Mouse (Mus musculus) kidney, embryonic 16.5 days (tissue): ENCODE results near the gene Klrb1c. TPM values are rescaled to one million over a fixed set of nuclear protein-coding genes. Genes with fewer than 3 reads are reported as not detected.
"Not testable (repeated sequence)": the region's sequence is repeated elsewhere in the genome, so short reads cannot be mapped to it uniquely, and the experiment has no call there.

Experiments
- ATAC-seq: fragments of 200-750 bp; cut with Nextera tagmentation; 2 replicates; pipeline ENCODE4 v1.8.0; 2017; ENCODE audit warnings: moderate TSS enrichment; ENCODE audit not compliant: low FRiP score, low TSS enrichment
- H3K27ac ChIP-seq: fragments of 300-500 bp; sonication (generic); 2 replicates; pipeline ENCODE4 v1.5.1; 2014; ENCODE audit warnings: low read length
- H3K27me3 ChIP-seq: fragments of 300-500 bp; sonication (generic); 2 replicates; pipeline ENCODE4 v1.6.1; 2014; ENCODE audit warnings: low read length, control low read depth, mixed read lengths; ENCODE audit not compliant: insufficient read depth
- H3K36me3 ChIP-seq: fragments of 300-500 bp; sonication (generic); 2 replicates; pipeline ENCODE4 v1.6.1; 2014; ENCODE audit warnings: low read length, control low read depth, mixed read lengths; ENCODE audit not compliant: insufficient read depth
- H3K4me1 ChIP-seq: fragments of 300-500 bp; sonication (generic); 2 replicates; pipeline ENCODE4 v1.6.1; 2014; ENCODE audit warnings: low read length, control low read depth, mixed read lengths; ENCODE audit not compliant: insufficient read depth
- H3K4me2 ChIP-seq: fragments of 300-500 bp; sonication (generic); replicated peaks from 2 replicates; pipeline ENCODE4 v1.6.1; 2014; ENCODE audit warnings: low read depth, low read length
- H3K4me3 ChIP-seq: fragments of 300-500 bp; sonication (generic); 2 replicates; pipeline ENCODE4 v1.5.1; 2014; ENCODE audit warnings: mild to moderate bottlenecking, low read length
- H3K9ac ChIP-seq: fragments of 300-500 bp; sonication (generic); replicated peaks from 2 replicates; pipeline ENCODE4 v1.6.1; 2014; ENCODE audit warnings: low read length
- H3K9me3 ChIP-seq: fragments of 300-500 bp; sonication (generic); 2 replicates; pipeline ENCODE4 v1.6.1; 2016; ENCODE audit warnings: low read length, control low read depth
- WGBS: fragments of 180-500 bp; shearing (Covaris S2); extraction: QIAGEN DNeasy Blood & Tissue Kit; methylation state at CpG from one replicate; pipeline ENCODE4 v1.1.7; 2014; 5-methylcytosine and 5-hydroxymethylcytosine counted together
- polyA plus RNA-seq: library from polyadenylated mRNA; unstranded; fragments of >200 nt; fragmentation: Nextera tagmentation; extraction: Ambion mirVana; gene quantifications from 2 replicates; pipeline ENCODE4 v1.2.1, GENCODE M21; 2015

Gene Klrb1c
- polyA plus RNA-seq, 1 experiment from 2014 or later: 0.30 TPM

DNA sequence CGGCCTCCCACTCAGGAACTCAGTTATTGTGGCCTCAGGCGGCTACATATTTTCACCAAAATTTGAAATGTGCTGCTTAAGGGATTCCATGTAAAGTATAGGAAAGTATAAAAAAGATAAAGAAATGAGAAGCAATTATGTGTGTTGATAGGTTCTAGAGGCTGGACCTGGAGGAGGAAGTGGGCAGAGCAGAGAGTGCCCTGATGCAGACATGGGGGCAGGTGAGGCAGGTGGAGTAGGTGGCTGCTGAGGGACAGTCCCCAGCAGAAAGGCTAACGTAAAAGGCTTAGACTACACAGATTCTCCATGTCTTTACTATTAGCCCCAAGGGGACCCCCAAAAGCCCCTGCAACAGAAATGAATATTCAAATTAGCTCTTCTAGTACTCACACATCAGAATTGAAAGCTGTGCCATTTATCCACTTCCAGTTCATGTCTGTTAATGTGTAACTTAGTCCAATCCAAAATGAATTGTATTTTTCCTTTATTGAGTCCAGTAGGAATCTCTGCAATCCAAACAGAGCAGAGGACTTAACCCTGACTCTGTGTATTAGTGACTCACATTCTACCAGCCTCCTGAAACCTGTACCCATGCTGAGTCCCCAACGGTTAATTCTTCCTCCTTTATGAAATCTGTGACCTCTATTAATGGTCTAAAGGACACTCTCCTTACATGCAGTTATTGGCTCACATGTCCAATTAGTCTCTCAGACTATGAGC, 29.2 kb upstream of the Klrb1c start:
- Histone ChIP-seq H3K36me3 (no peaks in the 10 kb centered on the region), H3K4me1 (no peaks in the 10 kb centered on the region), H3K4me2 (no peak overlapping the region), H3K9ac (no peak overlapping the region), H3K9me3 (no peaks in the 10 kb centered on the region), H3K27ac (no peak overlapping the region), H3K27me3 (no peaks in the 10 kb centered on the region), H3K4me3 (no peak overlapping the region)
- 80% methylated on average over 4 of the region's 4 CpGs for WGBS
- no peak for ATAC-seq

DNA sequence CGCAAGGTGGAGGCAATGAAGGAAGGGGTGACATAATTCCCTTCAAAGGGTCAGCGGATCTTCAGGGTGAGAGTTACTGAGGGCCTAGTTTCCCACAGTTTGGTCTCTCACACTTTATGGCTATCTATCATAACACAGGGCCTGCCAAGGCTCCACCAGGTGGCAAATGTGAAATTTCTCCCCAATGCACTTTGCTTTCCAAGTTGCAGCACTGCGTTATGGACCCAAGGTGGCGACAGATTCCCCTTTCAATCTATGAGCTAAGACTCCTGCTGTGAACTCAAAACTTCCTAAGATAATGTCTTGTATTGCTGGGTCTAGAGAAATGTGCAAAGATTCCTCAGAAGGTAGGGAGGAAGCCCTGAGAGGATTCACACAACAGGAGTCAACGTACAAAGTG, 19.5 kb upstream of the Klrb1c start:
- 86% methylated on average over 5 of the region's 5 CpGs for WGBS
- Histone ChIP-seq H3K27me3 (no peaks in the 10 kb centered on the region), H3K9ac (no peak overlapping the region), H3K9me3 (no peaks in the 10 kb centered on the region), H3K36me3 (no peaks in the 10 kb centered on the region), H3K4me3 (no peak overlapping the region), H3K4me1 (no peaks in the 10 kb centered on the region), H3K27ac (no peak overlapping the region), H3K4me2 (no peak overlapping the region)
- no peak for ATAC-seq

GRCm38 (mm10) chr6:128807021-128807420, 18.0 kb upstream of the Klrb1c start:
- Histone ChIP-seq H3K4me2 (no peak overlapping the region), H3K27ac (no peak overlapping the region), H3K36me3 (no peaks in the 10 kb centered on the region), H3K4me3 (no peak overlapping the region), H3K27me3 (no peaks in the 10 kb centered on the region), H3K4me1 (no peaks in the 10 kb centered on the region), H3K9me3 (no peaks in the 10 kb centered on the region), H3K9ac (no peak overlapping the region)
- no peak for ATAC-seq
- WGBS: 77% methylated on average over 3 of the region's 3 CpGs

DNA sequence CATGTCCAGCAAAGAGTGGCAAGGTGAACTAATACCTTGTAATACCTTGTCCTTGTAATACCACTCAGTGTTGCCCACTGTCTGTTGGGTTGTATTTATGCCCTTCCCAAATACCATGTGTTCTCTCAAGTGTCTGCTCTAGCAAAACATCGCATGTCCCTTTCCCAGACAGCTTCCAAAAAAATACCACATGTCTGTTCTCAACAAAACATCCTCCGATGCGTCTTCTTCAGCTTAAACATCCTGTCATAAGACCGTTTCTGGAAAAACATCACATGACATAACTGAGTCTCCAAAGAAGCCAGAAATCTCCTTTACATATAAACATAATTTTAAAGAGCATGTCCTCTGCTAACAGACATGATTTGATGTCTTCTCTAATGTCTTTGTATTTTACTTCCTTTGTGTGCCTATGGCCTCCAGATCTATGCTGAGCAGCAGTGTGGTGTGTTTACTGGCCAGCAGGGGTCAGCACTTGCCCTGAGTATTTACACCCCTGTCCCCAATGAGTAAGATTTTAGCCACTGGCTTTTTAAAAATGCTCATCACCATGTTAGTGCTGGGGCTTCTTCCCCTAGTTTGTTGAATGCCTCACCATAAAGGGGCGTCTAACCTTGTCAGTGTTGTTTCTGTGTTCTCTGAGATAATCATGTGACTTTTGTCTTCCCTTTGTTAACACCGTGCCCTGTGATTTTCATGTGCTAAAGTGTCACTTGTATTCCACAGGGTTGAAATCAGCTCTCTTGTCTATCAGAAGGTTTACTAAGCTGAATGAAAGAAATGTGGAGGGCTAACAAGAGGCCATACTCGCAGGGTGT, 16.0 kb upstream of the Klrb1c start:
- ATAC-seq, H3K4me3 ChIP-seq, H3K9ac ChIP-seq, H3K27me3 ChIP-seq, H3K4me1 ChIP-seq, H3K27ac ChIP-seq, H3K4me2 ChIP-seq, H3K36me3 ChIP-seq, H3K9me3 ChIP-seq: not testable (repeated sequence)
- WGBS: 65% methylated on average over 7 of the region's 7 CpGs

- Histone ChIP-seq H3K27ac (no peak overlapping the region), H3K4me3 (peak overlapping the region; percentile 63), H3K9me3 (no peaks in the 10 kb centered on the region), H3K4me1 (peaks cover 5% of the 10 kb centered on the region), H3K4me2 (peak overlapping the region; percentile 72), H3K27me3 (no peaks in the 10 kb centered on the region), H3K36me3 (no peaks in the 10 kb centered on the region), H3K9ac (peak overlapping the region; percentile 71)
- 6% methylated on average over 26 of the region's 26 CpGs for WGBS
- peak; percentile 96 for ATAC-seq
These were observed 14.2 kb upstream of the Klrb1c start for GRCm38 (mm10) chr6:128802999-128803857.

GRCm38 (mm10) chr6:128802557-128802956, 13.5 kb upstream of the Klrb1c start:
- 11% methylated on average over 10 of the region's 10 CpGs for WGBS
- no peaks in the 10 kb centered on the region for H3K9me3 ChIP-seq
- H3K9ac ChIP-seq: peak overlapping the region; percentile 71
- peak; percentile 44 for ATAC-seq
- peak overlapping the region; percentile 63 for H3K4me3 ChIP-seq
- peaks cover 11% of the 10 kb centered on the region for H3K4me1 ChIP-seq
- no peaks in the 10 kb centered on the region for H3K27me3 ChIP-seq
- H3K36me3 ChIP-seq: no peaks in the 10 kb centered on the region
- H3K27ac ChIP-seq: peak overlapping the region; percentile 54; the same call in 1 of the 2 replicates
- H3K4me2 ChIP-seq: peak overlapping the region; percentile 72

DNA sequence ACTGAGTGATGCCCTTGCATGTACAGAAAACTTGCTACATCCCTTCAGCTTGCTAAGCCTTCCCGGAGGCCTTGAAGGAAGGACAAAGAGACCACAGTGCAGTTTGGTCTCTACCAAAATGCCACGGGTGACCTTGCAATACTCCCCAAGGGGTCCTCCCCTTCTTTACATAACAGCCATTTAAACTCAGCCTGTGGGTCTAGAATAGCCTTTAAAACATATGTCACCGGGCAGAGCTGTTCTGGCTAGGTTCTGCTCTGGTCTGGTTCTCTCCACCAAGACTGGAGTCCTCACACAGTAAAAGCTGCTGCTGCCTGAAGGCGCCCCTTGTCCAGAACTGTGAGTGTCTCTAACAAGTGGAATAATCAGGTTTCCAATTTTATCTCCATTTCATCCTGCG, 11.7 kb upstream of the Klrb1c start:
- 78% methylated on average over 5 of the region's 5 CpGs for WGBS
- H3K27ac ChIP-seq, H3K9me3 ChIP-seq, H3K4me2 ChIP-seq, ATAC-seq, H3K9ac ChIP-seq, H3K27me3 ChIP-seq, H3K36me3 ChIP-seq, H3K4me3 ChIP-seq: not testable (repeated sequence)
- peaks cover 12% of the 10 kb centered on the region for H3K4me1 ChIP-seq

DNA sequence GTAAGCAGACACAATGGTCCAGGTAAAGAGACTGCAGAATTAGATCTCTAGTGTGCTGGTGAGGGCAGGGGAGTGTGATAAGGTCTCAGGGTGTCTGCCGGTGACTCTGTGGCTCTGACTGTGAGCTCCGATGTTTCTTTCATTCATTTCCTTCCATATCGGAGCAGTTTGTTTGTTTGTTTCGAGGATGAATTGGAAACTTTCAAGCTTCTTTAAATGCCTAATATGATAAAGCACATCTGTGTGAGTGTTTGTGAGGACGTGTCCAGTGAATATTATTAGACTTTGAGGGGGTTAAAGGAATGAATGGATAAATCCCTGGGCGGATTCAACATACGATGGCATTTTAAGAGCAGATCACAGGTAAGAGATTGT, 10.9 kb upstream of the Klrb1c start:
- Histone ChIP-seq H3K9ac (peak overlapping the region; percentile 68; the same call in 1 of the 2 replicates), H3K4me2 (peak overlapping the region; percentile 56), H3K36me3 (no peaks in the 10 kb centered on the region), H3K4me3 (peak overlapping the region; percentile 67), H3K27ac (peak overlapping the region; percentile 38; the same call in 1 of the 2 replicates), H3K27me3 (no peaks in the 10 kb centered on the region), H3K9me3 (no peaks in the 10 kb centered on the region), H3K4me1 (peaks cover 12% of the 10 kb centered on the region)
- no peak for ATAC-seq
- 20% methylated on average over 7 of the region's 7 CpGs for WGBS

GRCm38 (mm10) chr6:128799144-128799895, 10.3 kb upstream of the Klrb1c start:
- H3K9ac ChIP-seq: peak overlapping the region; percentile 75
- under 1% methylated on average over 49 of the region's 49 CpGs for WGBS

More at GRCm38 (mm10) chr6:128799144-128799895, 10.3 kb upstream of the Klrb1c start:
- Histone ChIP-seq H3K4me1 (peaks cover 12% of the 10 kb centered on the region), H3K27ac (peak overlapping the region; percentile 89), H3K4me3 (peak overlapping the region; percentile 67), H3K4me2 (peak overlapping the region; percentile 60)
- peak; percentile 60 for ATAC-seq
- not testable (repeated sequence) for H3K9me3 ChIP-seq, H3K27me3 ChIP-seq, H3K36me3 ChIP-seq
